Mouse (Mus musculus): ENCODE measurements at regions not wholly inside any gene's neighbourhood (a gene's known extent, or its start where the extent isn't known, plus 50 kb on each side); places are given as distances from the start of the nearest gene placed in this dataset.

DNA sequence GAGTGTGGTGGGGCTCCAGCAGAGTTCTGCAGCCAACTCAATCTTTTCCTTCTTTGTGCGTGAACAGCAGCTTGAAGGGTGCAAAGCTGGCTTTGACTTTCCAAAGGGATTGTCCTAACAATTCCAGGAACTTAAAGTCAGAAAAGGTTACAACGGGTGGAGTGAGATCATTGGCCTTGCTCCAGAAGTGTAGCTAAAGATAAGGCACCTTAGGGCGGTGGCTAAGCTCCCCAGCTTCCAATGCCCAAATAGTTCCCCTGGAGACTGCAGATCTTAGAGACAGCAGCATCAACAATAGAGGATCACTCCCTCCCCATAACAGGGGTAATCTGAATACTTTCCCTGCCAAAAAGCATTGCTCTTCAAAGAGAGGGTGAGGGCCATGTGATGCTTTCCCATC is 62.3 kb upstream of the Cd93 start:
- no peak for DNase-seq (ENCODE audit: low spot score)

DNA sequence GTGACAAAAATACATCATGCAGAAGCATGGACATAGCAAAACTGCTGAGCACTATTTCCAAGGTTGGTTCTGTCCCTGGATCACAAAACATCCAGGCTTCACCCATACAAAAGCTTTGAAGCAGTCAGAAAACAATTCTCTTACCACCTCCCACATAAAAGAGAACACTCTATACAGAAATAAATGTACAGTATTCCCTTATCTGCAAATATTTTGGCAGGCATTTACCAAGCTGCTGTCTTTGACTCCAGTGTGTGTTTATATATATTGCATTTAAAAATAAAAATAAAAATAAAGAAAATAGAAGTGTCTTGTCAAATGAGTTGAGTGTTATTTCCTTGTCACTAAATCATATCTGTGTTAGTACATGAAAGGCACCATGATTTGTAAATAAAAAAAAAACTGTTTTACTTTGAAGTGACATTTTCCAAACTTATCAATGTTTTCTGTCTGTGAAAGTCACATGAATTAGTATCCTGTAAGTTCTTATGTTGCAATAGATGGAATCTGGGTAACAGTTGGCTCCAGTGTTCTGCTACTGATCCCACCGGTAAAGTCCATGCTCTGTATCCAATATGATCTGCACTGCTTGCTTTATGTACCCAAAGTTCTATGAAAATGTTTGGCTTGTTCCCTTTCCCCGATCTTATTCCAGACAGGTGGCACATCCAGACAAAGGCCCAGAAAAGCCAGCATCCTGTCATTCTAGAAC is 59.9 kb upstream of the Cd93 start:
- DNase-seq (ENCODE audit: low spot score): no peak

GRCm38 (mm10) chr2:148502321-148502720 is 59.0 kb upstream of the Cd93 start:
- no peak for DNase-seq (ENCODE audit: low spot score)

- no peak for DNase-seq (ENCODE audit: low spot score)
Observed at GRCm38 (mm10) chr2:148500235-148500936, 57.0 kb upstream of the Cd93 start.

- DNase-seq (ENCODE audit: low spot score): no peak
Observed at GRCm38 (mm10) chr2:148497452-148498302, 54.3 kb upstream of the Cd93 start.

DNA sequence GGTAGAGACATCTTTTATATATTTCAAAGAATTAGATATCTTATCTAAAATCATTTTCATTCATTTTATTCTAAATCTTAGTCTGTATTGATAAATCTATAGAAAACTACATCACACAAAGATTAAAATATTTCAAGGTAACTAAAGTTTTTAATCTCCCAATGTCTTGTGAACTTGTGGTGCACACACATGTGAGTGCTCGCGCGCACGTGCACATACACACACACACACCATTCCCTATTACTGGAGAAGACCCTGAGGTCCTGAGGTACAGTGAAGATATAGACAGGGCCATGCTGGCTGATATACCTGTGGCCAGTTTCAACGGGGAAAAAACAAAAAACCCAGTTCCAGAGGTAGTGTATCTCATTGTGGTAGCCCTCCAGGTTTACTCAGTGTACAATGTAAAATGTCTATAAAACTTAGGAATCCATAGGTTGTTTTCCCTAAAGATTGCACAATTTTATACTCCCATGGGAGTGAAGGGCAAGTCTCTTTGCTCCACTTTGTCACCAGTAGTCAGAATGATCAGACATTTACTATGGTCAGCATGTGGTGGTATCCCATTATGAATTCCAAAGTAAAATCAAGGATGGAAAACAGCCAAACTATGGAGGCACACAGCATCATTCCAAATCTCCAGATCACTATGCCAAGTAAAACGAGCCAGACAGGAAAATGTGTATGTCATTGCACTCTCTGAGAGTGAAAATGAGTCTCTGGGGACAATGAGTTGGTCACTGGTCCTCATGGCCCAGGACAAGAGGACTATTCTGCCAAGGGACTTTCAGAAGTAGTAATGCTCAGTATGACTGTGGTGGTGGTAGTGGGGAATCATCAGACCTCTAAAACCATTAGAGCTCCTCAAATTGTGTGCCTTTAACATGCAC is 53.0 kb upstream of the Cd93 start:
- DNase-seq (ENCODE audit: low spot score): no peak

DNA sequence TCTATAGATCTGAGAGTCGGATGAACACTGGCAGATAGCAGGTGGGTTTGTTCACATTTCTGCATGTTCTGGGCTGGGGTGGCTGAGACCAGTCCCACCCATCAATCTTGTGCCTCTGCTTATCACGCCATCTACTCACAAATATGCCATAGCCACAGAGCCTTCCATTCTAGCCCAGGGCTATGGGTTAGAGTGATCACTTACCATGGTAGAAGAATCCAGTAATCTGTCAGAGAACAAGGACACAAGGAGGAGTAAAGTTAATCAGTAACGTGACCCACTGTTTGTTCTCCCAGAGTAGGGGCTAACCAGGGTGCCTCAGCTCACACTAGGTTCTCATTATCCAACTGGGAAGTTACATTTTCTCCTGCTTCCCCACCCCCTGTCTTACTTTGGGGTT is 52.1 kb upstream of the Cd93 start:
- DNase-seq (ENCODE audit: low spot score): no peak

- no peak for DNase-seq (ENCODE audit: low spot score)
Observed at GRCm38 (mm10) chr2:148493281-148493680, 49.9 kb upstream of the Cd93 start.

All from urinary bladder, postnatal 25 days (tissue).